Mouse (Mus musculus) B cell, adult 2 months (primary cell): Measurements from ENCODE around the gene Gm20481.
A peak's percentile ranks its signal among the peaks of the same experiment; 100 is the strongest.
"Not testable (repeated sequence)": the region's sequence is repeated elsewhere in the genome, so short reads cannot be mapped to it uniquely, and the experiment has no call there.

Experiments
- DNase-seq, 2 experiments: peaks; one replicate each; pipeline ENCODE4 v3.0.0; 2022

Gm20481 gene

GRCm38 (mm10) chr17:34969822-34970221 is at the start of gene Gm20481:
TSS of gene Gm20481 (plus strand) at chr17:34969912.
- DNase-seq = not testable (repeated sequence)

- peak; percentile 28 to 30 for DNase-seq
Observed at GRCm38 (mm10) chr17:34922939-34923338, 46.8 kb upstream of the Gm20481 start.

GRCm38 (mm10) chr17:34924258-34924657 is 45.5 kb upstream of the Gm20481 start:
- no peak for DNase-seq

GRCm38 (mm10) chr17:34927306-34928019 is 42.2 kb upstream of the Gm20481 start:
- DNase-seq = no peak

GRCm38 (mm10) chr17:34928841-34929240 is 40.9 kb upstream of the Gm20481 start:
- DNase-seq = no peak

- peak; percentile 96 to 97 for DNase-seq
Observed at GRCm38 (mm10) chr17:34931061-34931734, 38.5 kb upstream of the Gm20481 start, which contains the start of gene Neu1. TSS of gene Neu1 (plus strand) at chr17:34931253.

- DNase-seq = peak; percentile 57 to 58
Observed at GRCm38 (mm10) chr17:34931735-34932098, 38.0 kb upstream of the Gm20481 start.

GRCm38 (mm10) chr17:34932287-34932686 is 37.4 kb upstream of the Gm20481 start:
- DNase-seq = peak; percentile 74 to 82

GRCm38 (mm10) chr17:34934031-34934430 is 35.7 kb upstream of the Gm20481 start:
- no peak for DNase-seq

- no peak for DNase-seq
Observed at GRCm38 (mm10) chr17:34934830-34935229, 34.9 kb upstream of the Gm20481 start.

GRCm38 (mm10) chr17:34937960-34938505 is 31.7 kb upstream of the Gm20481 start:
- no peak for DNase-seq

- DNase-seq = no peak
Observed at GRCm38 (mm10) chr17:34941344-34942041, 28.2 kb upstream of the Gm20481 start.

GRCm38 (mm10) chr17:34943128-34943815 is 26.4 kb upstream of the Gm20481 start:
- DNase-seq = no peak

- DNase-seq = no peak
Observed at GRCm38 (mm10) chr17:34944362-34944761, 25.4 kb upstream of the Gm20481 start.

- DNase-seq = no peak
Observed at GRCm38 (mm10) chr17:34946486-34947140, 23.1 kb upstream of the Gm20481 start.

GRCm38 (mm10) chr17:34947606-34948005 is 22.1 kb upstream of the Gm20481 start:
- DNase-seq = peak in 1 of 2 experiments; percentile 48

- not testable (repeated sequence) for DNase-seq
Observed at GRCm38 (mm10) chr17:34948721-34949552, 20.8 kb upstream of the Gm20481 start.

- DNase-seq = no peak
Observed at GRCm38 (mm10) chr17:34949553-34949969, 20.2 kb upstream of the Gm20481 start.

- DNase-seq = no peak
Observed at GRCm38 (mm10) chr17:34950514-34951455, 18.9 kb upstream of the Gm20481 start.
